Mouse (Mus musculus) liver, postnatal 0 days (tissue): ENCODE results near the gene Ikzf3. TPM values are rescaled to one million over a fixed set of nuclear protein-coding genes. Genes with fewer than 3 reads are reported as not detected.
A peak's percentile ranks its signal among the peaks of the same experiment; 100 is the strongest.

Experiments
- ATAC-seq: fragments of 200-750 bp; cut with Nextera tagmentation; 2 replicates; pipeline ENCODE4 v1.8.0; 2017; ENCODE audit warnings: mild to moderate bottlenecking, moderate library complexity
- DNase-seq: peaks from one replicate; pipeline ENCODE4 v3.0.0-alpha.2; 2016
- H3K27ac ChIP-seq: fragments of 300-500 bp; sonication (generic); 2 replicates; pipeline ENCODE4 v1.5.1; 2014; ENCODE audit warnings: antibody characterized with exemption, moderate library complexity, mild to moderate bottlenecking, low read depth
- H3K27me3 ChIP-seq: fragments of 300-500 bp; sonication (generic); 2 replicates; pipeline ENCODE4 v1.6.1; 2014; ENCODE audit warnings: low read length, control low read depth, mixed read lengths; ENCODE audit not compliant: insufficient read depth
- H3K36me3 ChIP-seq: fragments of 300-500 bp; sonication (generic); replicated peaks from 2 replicates; pipeline ENCODE4 v1.6.1; 2014; ENCODE audit warnings: mild to moderate bottlenecking, control low read depth, low read length, moderate library complexity, mixed read lengths; ENCODE audit not compliant: insufficient read depth
- H3K4me1 ChIP-seq: fragments of 300-500 bp; sonication (generic); 2 replicates; pipeline ENCODE4 v1.6.1; 2014; ENCODE audit warnings: antibody characterized with exemption, mild to moderate bottlenecking, control low read depth; ENCODE audit not compliant: insufficient read depth
- H3K4me2 ChIP-seq: fragments of 300-500 bp; sonication (generic); 2 replicates; pipeline ENCODE4 v1.6.1; 2014; ENCODE audit warnings: low read depth, mild to moderate bottlenecking, low read length, moderate library complexity, mixed read lengths
- H3K4me3 ChIP-seq: fragments of 300-500 bp; sonication (generic); 2 replicates; pipeline ENCODE4 v1.5.1; 2014; ENCODE audit warnings: low read depth, low read length
- H3K9ac ChIP-seq: fragments of 300-500 bp; sonication (generic); replicated peaks from 2 replicates; pipeline ENCODE4 v1.6.1; 2014; ENCODE audit warnings: mild to moderate bottlenecking, moderate library complexity
- H3K9me3 ChIP-seq: fragments of 300-500 bp; sonication (generic); 2 replicates; pipeline ENCODE4 v1.6.1; 2016; ENCODE audit warnings: mild to moderate bottlenecking, control low read depth, low read length, mixed read lengths
- CTCF ChIP-seq: sonication (generic); IDR thresholded peaks from 2 replicates; pipeline ENCODE4 v1.5.1; 2016; ENCODE audit warnings: antibody characterized with exemption, low read depth
- EP300 ChIP-seq: IDR thresholded peaks from 2 replicates; pipeline ENCODE4 v1.6.1; 2016; ENCODE audit warnings: antibody characterized with exemption, low read depth, mild to moderate bottlenecking
- WGBS: fragments of 180-500 bp; shearing (Covaris S2); extraction: QIAGEN DNeasy Blood & Tissue Kit; methylation state at CpG from one replicate; pipeline ENCODE4 v1.1.7; 2014; ENCODE audit not compliant: insufficient replicate concordance; 5-methylcytosine and 5-hydroxymethylcytosine counted together
- polyA plus RNA-seq: library from polyadenylated mRNA; unstranded; fragments of >200 nt; fragmentation: Nextera tagmentation; extraction: Ambion mirVana; gene quantifications from 2 replicates; pipeline ENCODE4 v1.2.1, GENCODE M21; 2015

Gene Ikzf3
- polyA plus RNA-seq, 1 experiment from 2014 or later: 1.3 TPM

- Histone ChIP-seq H3K9me3 (no peaks in the 10 kb centered on the region), H3K36me3 (no peaks in the 10 kb centered on the region), H3K4me2 (no peak overlapping the region), H3K4me3 (no peak overlapping the region), H3K27me3 (no peaks in the 10 kb centered on the region), H3K9ac (no peak overlapping the region), H3K27ac (no peak overlapping the region), H3K4me1 (no peaks in the 10 kb centered on the region)
- DNase-seq (no peak), ATAC-seq (no peak)
- TF ChIP-seq EP300 (no peak), CTCF (no peak)
- 64% methylated on average over 3 of the region's 3 CpGs for WGBS
Measured at GRCm38 (mm10) chr11:98504926-98505325, 40.9 kb downstream of the Ikzf3 start.

GRCm38 (mm10) chr11:98497388-98498288, 48.2 kb downstream of the Ikzf3 start:
- no peak for DNase-seq
- Histone ChIP-seq H3K4me1 (no peaks in the 10 kb centered on the region), H3K9ac (no peak overlapping the region), H3K4me3 (no peak overlapping the region), H3K9me3 (no peaks in the 10 kb centered on the region), H3K27me3 (no peaks in the 10 kb centered on the region), H3K36me3 (no peaks in the 10 kb centered on the region), H3K4me2 (no peak overlapping the region), H3K27ac (no peak overlapping the region)
- ATAC-seq: no peak
- TF ChIP-seq CTCF (no peak), EP300 (no peak)
- WGBS: 53% methylated on average over 22 of the region's 22 CpGs

DNA sequence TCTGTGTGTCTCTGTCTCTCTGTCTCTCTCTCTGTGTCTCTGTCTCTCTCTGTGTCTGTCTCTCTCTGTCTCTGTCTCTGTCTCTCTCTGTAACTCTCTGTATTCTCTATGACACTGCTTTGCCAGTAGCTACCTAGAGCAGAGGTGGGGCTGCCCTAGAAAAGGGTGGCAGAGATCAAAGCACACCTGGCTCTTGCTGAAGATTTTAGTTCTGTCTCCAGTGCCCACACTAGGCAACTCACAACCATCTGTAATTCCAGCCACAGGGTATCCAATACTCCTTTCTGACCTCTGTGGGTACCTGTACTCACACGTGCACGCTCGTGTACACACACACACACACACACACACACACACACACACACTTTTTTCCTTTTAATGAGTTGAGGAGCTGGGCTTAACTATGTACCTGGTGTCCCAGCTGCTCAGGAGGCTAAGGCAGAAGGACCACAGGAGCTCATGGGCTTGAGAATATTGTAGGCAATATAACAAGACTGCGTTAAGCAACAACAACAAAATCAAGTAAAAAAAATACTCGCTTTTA, 50.6 kb downstream of the Ikzf3 start:
- DNase-seq: no peak
- Histone ChIP-seq H3K27ac (0 out of 2 replicates have a peak overlapping the region, but pooled peaks have one; percentile 50), H3K36me3 (no peaks in the 10 kb centered on the region), H3K4me1 (peaks cover 2% of the 10 kb centered on the region; the same call in 1 of the 2 replicates), H3K27me3 (no peaks in the 10 kb centered on the region), H3K4me3 (no peak overlapping the region), H3K9ac (no peak overlapping the region), H3K4me2 (no peak overlapping the region), H3K9me3 (no peaks in the 10 kb centered on the region)
- no peak for ATAC-seq
- TF ChIP-seq EP300 (no peak), CTCF (no peak)
- WGBS: 73% methylated on average over 5 of the region's 5 CpGs

DNA sequence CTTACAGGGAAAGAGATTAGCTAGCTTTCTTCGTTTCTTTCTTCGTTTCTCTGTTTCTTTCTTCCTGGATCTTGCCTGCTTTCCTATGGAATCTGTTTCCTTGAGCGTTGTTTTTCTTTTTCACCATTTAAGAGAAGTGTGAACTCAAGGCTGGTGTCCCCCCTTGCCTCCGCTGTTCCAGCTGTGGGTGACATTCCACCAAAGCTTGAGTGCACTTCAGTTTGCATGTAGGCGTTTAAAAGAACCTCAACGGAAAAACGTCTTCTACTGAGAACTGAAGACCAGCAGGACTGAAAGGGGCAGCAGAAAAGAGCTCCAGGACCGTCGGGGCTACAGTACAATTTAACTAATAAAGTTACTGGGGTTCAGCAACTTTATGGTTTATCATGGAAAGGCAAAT, 52.4 kb downstream of the Ikzf3 start:
- Histone ChIP-seq H3K9me3 (no peaks in the 10 kb centered on the region), H3K27ac (peak overlapping the region; percentile 50), H3K27me3 (no peaks in the 10 kb centered on the region), H3K36me3 (no peaks in the 10 kb centered on the region), H3K4me3 (no peak overlapping the region), H3K4me2 (no peak overlapping the region), H3K4me1 (peaks cover 2% of the 10 kb centered on the region; the same call in 1 of the 2 replicates), H3K9ac (no peak overlapping the region)
- TF ChIP-seq CTCF (no peak), EP300 (no peak)
- DNase-seq (no peak), ATAC-seq (no peak)
- 60% methylated on average over 9 of the region's 9 CpGs for WGBS

- no peaks in the 10 kb centered on the region for H3K9me3 ChIP-seq
- DNase-seq (peak; percentile 29), ATAC-seq (peak; percentile 54; the same call in 1 of the 2 replicates)
- no peak overlapping the region for H3K9ac ChIP-seq
- peaks cover 2% of the 10 kb centered on the region; the same call in 1 of the 2 replicates for H3K4me1 ChIP-seq
- H3K4me3 ChIP-seq: no peak overlapping the region
- H3K4me2 ChIP-seq: no peak overlapping the region
- TF ChIP-seq CTCF: no peak
- no peaks in the 10 kb centered on the region for H3K36me3 ChIP-seq
- WGBS: 26% methylated on average over 7 of the region's 7 CpGs
- H3K27me3 ChIP-seq: no peaks in the 10 kb centered on the region
- H3K27ac ChIP-seq: peak overlapping the region; percentile 50
Measured at GRCm38 (mm10) chr11:98492959-98493358, 52.9 kb downstream of the Ikzf3 start.

- Histone ChIP-seq H3K4me1 (peaks cover 2% of the 10 kb centered on the region; the same call in 1 of the 2 replicates), H3K27me3 (no peaks in the 10 kb centered on the region), H3K4me2 (no peak overlapping the region), H3K36me3 (no peaks in the 10 kb centered on the region), H3K9me3 (no peaks in the 10 kb centered on the region), H3K27ac (peak overlapping the region; percentile 76; the same call in 1 of the 2 replicates), H3K9ac (no peak overlapping the region), H3K4me3 (no peak overlapping the region)
- 56% methylated on average over 7 of the region's 7 CpGs for WGBS
- TF ChIP-seq EP300 (no peak), CTCF (no peak)
- DNase-seq: no peak
- ATAC-seq: peak; percentile 25; the same call in 1 of the 2 replicates
Measured at GRCm38 (mm10) chr11:98491571-98491970, 54.3 kb downstream of the Ikzf3 start.
